Mouse (Mus musculus): ENCODE measurements around the gene Gm10282.

- no peak for TF ChIP-seq POLR2A (IDR thresholded peaks at IDR 0.05; ENCODE audit: borderline replicate concordance, extremely low read depth, low read depth, low read length)
- TF ChIP-seq CTCF (IDR thresholded peaks at IDR 0.05; ENCODE audit: insufficient read depth, low read length): no peak
Observed at GRCm38 (mm10) chr8:72257902-72258238, 47.2 kb downstream of the Gm10282 start.
